Mouse (Mus musculus) liver, adult 2 months (tissue): ENCODE results near the gene Chn2. TPM values are rescaled to one million over a fixed set of nuclear protein-coding genes. Genes with fewer than 3 reads are reported as not detected.

Experiments used
- DNase-seq: peaks from one replicate; pipeline ENCODE4 v3.0.0-alpha.2; 2011; ENCODE audit warnings: low read depth, low spot score; ENCODE audit errors: extremely low read depth
- H3K27ac ChIP-seq: fragments of 200-500 bp; replicated peaks from 2 replicates; pipeline ENCODE4 v1.5.1; 2012; ENCODE audit warnings: low read depth, mild to moderate bottlenecking, control low read depth, inconsistent platforms, low read length; ENCODE audit not compliant: insufficient read depth
- H3K27me3 ChIP-seq: fragments of 200-500 bp; 2 replicates; pipeline ENCODE4 v1.6.1; 2012; ENCODE audit warnings: mild to moderate bottlenecking, moderate library complexity, low read length, inconsistent platforms; ENCODE audit not compliant: control insufficient read depth, insufficient read depth
- H3K36me3 ChIP-seq: fragments of 200-500 bp; 2 replicates; pipeline ENCODE4 v1.6.1; 2012; ENCODE audit warnings: low read length, inconsistent platforms; ENCODE audit not compliant: control insufficient read depth, insufficient read depth
- H3K4me1 ChIP-seq: fragments of 200-500 bp; 2 replicates; pipeline ENCODE4 v1.6.1; 2011; ENCODE audit warnings: low read length; ENCODE audit not compliant: control insufficient read depth, insufficient read depth
- H3K4me3 ChIP-seq: fragments of 200-500 bp; 2 replicates; pipeline ENCODE4 v1.5.1; 2011; ENCODE audit warnings: low read depth, mild to moderate bottlenecking, control low read depth, low read length, moderate library complexity; ENCODE audit not compliant: insufficient read depth
- H3K79me2 ChIP-seq: fragments of 200-500 bp; 2 replicates; pipeline ENCODE4 v1.6.1; 2012; ENCODE audit warnings: inconsistent platforms, mild to moderate bottlenecking, low read length, moderate library complexity; ENCODE audit not compliant: control insufficient read depth, insufficient read depth
- H3K9ac ChIP-seq: fragments of 200-500 bp; 2 replicates; pipeline ENCODE4 v1.6.1; 2012; ENCODE audit warnings: low read depth, mild to moderate bottlenecking, control low read depth, inconsistent platforms, low read length
- CTCF ChIP-seq: fragments of 200-500 bp; IDR thresholded peaks from 2 replicates; pipeline ENCODE4 v1.5.1; 2011; ENCODE audit warnings: low read depth, low read length, control low read depth
- POLR2A ChIP-seq: fragments of 200-500 bp; IDR thresholded peaks from 2 replicates; pipeline ENCODE4 v1.6.1; 2011; ENCODE audit warnings: low read length, control low read depth; ENCODE audit not compliant: insufficient read depth; ENCODE audit errors: extremely low read depth
- WGBS: fragments of 180-500 bp; shearing (Covaris S2); methylation state at CpG from one replicate; pipeline ENCODE4 v1.1.7; 2018; 5-methylcytosine and 5-hydroxymethylcytosine counted together
- polyA plus RNA-seq: library from polyadenylated mRNA; depleted of rRNA; stranded (reverse); fragments of >200 nt; gene quantifications from 2 replicates; pipeline ENCODE4 v1.2.3, GENCODE M21; 2012
- total RNA-seq: library from RNA; depleted of rRNA; stranded (reverse); fragments of >200 nt; gene quantifications from 2 replicates; pipeline ENCODE4 v1.2.3, GENCODE M21; 2014

Gene Chn2
- total and polyA plus RNA-seq, 2 experiments, result 37.3 to 46.2 TPM

- Histone ChIP-seq H3K4me1 (peaks cover 14% of the 10 kb centered on the region), H3K9ac (no peak overlapping the region), H3K4me3 (no peak overlapping the region), H3K27ac (no peak overlapping the region), H3K36me3 (no peaks in the 10 kb centered on the region), H3K27me3 (no peaks in the 10 kb centered on the region), H3K79me2 (peaks cover 17% of the 10 kb centered on the region; the same call in 1 of the 2 replicates)
- no peak for TF ChIP-seq CTCF
- TF ChIP-seq POLR2A, result no peak
- no peak for DNase-seq
- 72% methylated on average over 4 of the region's 4 CpGs for WGBS
Measured at GRCm38 (mm10) chr6:54071478-54071877, 32.1 kb downstream of the Chn2 start.

- Histone ChIP-seq H3K36me3 (no peaks in the 10 kb centered on the region), H3K4me1 (peaks cover 7% of the 10 kb centered on the region), H3K4me3 (no peak overlapping the region), H3K9ac (no peak overlapping the region), H3K27me3 (no peaks in the 10 kb centered on the region), H3K79me2 (peaks cover 20% of the 10 kb centered on the region; the same call in 1 of the 2 replicates), H3K27ac (no peak overlapping the region)
- TF ChIP-seq POLR2A (no peak), CTCF (no peak)
- no peak for DNase-seq
- WGBS, result 90% methylated on average over 4 of the region's 4 CpGs
Measured at GRCm38 (mm10) chr6:54074454-54074853, 35.1 kb downstream of the Chn2 start.

GRCm38 (mm10) chr6:54075419-54075818 lies 36.1 kb downstream of the Chn2 start:
- TF ChIP-seq CTCF (no peak), POLR2A (no peak)
- Histone ChIP-seq H3K4me1 (peaks cover 5% of the 10 kb centered on the region), H3K4me3 (no peak overlapping the region), H3K9ac (no peak overlapping the region), H3K36me3 (no peaks in the 10 kb centered on the region), H3K27ac (no peak overlapping the region), H3K79me2 (peaks cover 20% of the 10 kb centered on the region; the same call in 1 of the 2 replicates), H3K27me3 (no peaks in the 10 kb centered on the region)
- no peak for DNase-seq
- 87% methylated on average over 6 of the region's 6 CpGs for WGBS

- H3K4me1 ChIP-seq, result 0 out of 2 replicates have a peak, but pooled peaks cover 1% of the 10 kb centered on the region
- DNase-seq, result no peak
- peaks cover 22% of the 10 kb centered on the region; the same call in 1 of the 2 replicates for H3K79me2 ChIP-seq
- no peak for TF ChIP-seq CTCF
- TF ChIP-seq POLR2A, result no peak
- 91% methylated on average over 5 of the region's 5 CpGs for WGBS
- H3K27me3 ChIP-seq, result no peaks in the 10 kb centered on the region
- no peaks in the 10 kb centered on the region for H3K36me3 ChIP-seq
- H3K27ac ChIP-seq, result no peak overlapping the region
- H3K9ac ChIP-seq, result no peak overlapping the region
- H3K4me3 ChIP-seq, result no peak overlapping the region
Measured at GRCm38 (mm10) chr6:54076625-54077024, 37.3 kb downstream of the Chn2 start.

GRCm38 (mm10) chr6:54078269-54078668 lies 38.9 kb downstream of the Chn2 start:
- WGBS, result 43% methylated on average over 2 of the region's 2 CpGs

GRCm38 (mm10) chr6:54079881-54080280 lies 40.5 kb downstream of the Chn2 start:
- Histone ChIP-seq H3K36me3 (no peaks in the 10 kb centered on the region), H3K4me3 (no peak overlapping the region), H3K79me2 (peaks cover 30% of the 10 kb centered on the region; the same call in 1 of the 2 replicates), H3K27ac (no peak overlapping the region), H3K9ac (no peak overlapping the region), H3K4me1 (0 out of 2 replicates have a peak, but pooled peaks cover 1% of the 10 kb centered on the region), H3K27me3 (no peaks in the 10 kb centered on the region)
- 65% methylated on average over 2 of the region's 2 CpGs for WGBS
- peak; percentile 61 for DNase-seq
- no peak for TF ChIP-seq CTCF
- TF ChIP-seq POLR2A, result no peak

More at GRCm38 (mm10) chr6:54078269-54078668, 38.9 kb downstream of the Chn2 start:
- Histone ChIP-seq H3K27ac (no peak overlapping the region), H3K27me3 (no peaks in the 10 kb centered on the region), H3K79me2 (peaks cover 24% of the 10 kb centered on the region; the same call in 1 of the 2 replicates), H3K4me1 (0 out of 2 replicates have a peak, but pooled peaks cover 1% of the 10 kb centered on the region), H3K4me3 (no peak overlapping the region), H3K36me3 (no peaks in the 10 kb centered on the region), H3K9ac (no peak overlapping the region)
- DNase-seq, result no peak
- no peak for TF ChIP-seq CTCF
- TF ChIP-seq POLR2A, result no peak
